Comparison of ENCODE assay signal across 20 mouse cellular contexts in genomic region chr4:54116310-54116709, GRCm38 (mm10).
A peak's percentile ranks its signal among the peaks of the same experiment; 100 is the strongest.
DNase-seq lines count a peak whose midpoint lies in the region; ATAC-seq lines count a peak whose summit lies in the region.
"Had no signal": no experiment of that assay in that cellular context is flagged by ENCODE, and none has a peak within 500 bp of the region (broad histone marks: within the 10 kb centered on the region; RNA-seq: fewer than 3 reads in every experiment).

No protein-coding gene starts in this region.

- peak; percentile 58; the same call in 1 of the 2 replicates for ATAC-seq in limb, embryonic 15.5 days (ENCODE audit: insufficient number of reproducible peaks, low FRiP score, low TSS enrichment, low read depth)
- ATAC-seq in hindbrain, embryonic 16.5 days, result no peak
- ATAC-seq: forebrain, embryonic 16.5 days; inflammation-experienced regulatory T-cells, adult 6 months had no signal

- H3K9me3 ChIP-seq in embryonic facial prominence, embryonic 10.5 days, result no peaks in the 10 kb centered on the region
- H3K9me3 ChIP-seq in limb, embryonic 15.5 days, result no peaks in the 10 kb centered on the region
- H3K9me3 ChIP-seq in hindbrain, embryonic 16.5 days (ENCODE audit: control insufficient read depth, low read length), result no peaks in the 10 kb centered on the region
- H3K9me3 ChIP-seq: forebrain, embryonic 12.5 days; heart, embryonic 15.5 days; hindbrain, embryonic 10.5 days; hindbrain, embryonic 15.5 days had no signal

- no peak overlapping the region for H3K4me2 ChIP-seq in limb, embryonic 15.5 days
- no peak overlapping the region for H3K4me2 ChIP-seq in hindbrain, embryonic 16.5 days (ENCODE audit: low read length)
- H3K4me2 ChIP-seq: forebrain, embryonic 12.5 days; heart, embryonic 11.5 days; heart, embryonic 15.5 days; hindbrain, embryonic 15.5 days had no signal

- H3K4me3 ChIP-seq in embryonic facial prominence, embryonic 10.5 days, result no peak overlapping the region
- H3K4me3 ChIP-seq in limb, embryonic 15.5 days, result no peak overlapping the region
- no peak overlapping the region for H3K4me3 ChIP-seq in hindbrain, embryonic 16.5 days (ENCODE audit: low read length)
- H3K4me3 ChIP-seq: forebrain, embryonic 12.5 days; heart, adult 2 months; heart, embryonic 15.5 days; hindbrain, embryonic 10.5 days; hindbrain, embryonic 15.5 days had no signal

- H3K27me3 ChIP-seq in embryonic facial prominence, embryonic 10.5 days (replicated peaks; ENCODE audit: low read depth, poor library complexity, severe bottlenecking), result no peaks in the 10 kb centered on the region
- H3K27me3 ChIP-seq in limb, embryonic 15.5 days, result no peaks in the 10 kb centered on the region
- no peaks in the 10 kb centered on the region for H3K27me3 ChIP-seq in hindbrain, embryonic 16.5 days (replicated peaks; ENCODE audit: control insufficient read depth, insufficient read depth, low read length)
- H3K27me3 ChIP-seq: forebrain, embryonic 12.5 days; heart, embryonic 15.5 days; hindbrain, embryonic 15.5 days had no signal

- H3K27ac ChIP-seq in embryonic facial prominence, embryonic 10.5 days (replicated peaks), result 0 out of 2 replicates have a peak overlapping the region, but pooled peaks have one; percentile 24
- peak overlapping the region; percentile 78 for H3K27ac ChIP-seq in limb, embryonic 15.5 days
- no peak overlapping the region for H3K27ac ChIP-seq in hindbrain, embryonic 16.5 days (ENCODE audit: low read depth, low read length)
- H3K27ac ChIP-seq: forebrain, embryonic 12.5 days; heart, adult 2 months; heart, embryonic 15.5 days; hindbrain, embryonic 10.5 days; hindbrain, embryonic 15.5 days had no signal

- WGBS in embryonic facial prominence, embryonic 10.5 days, result 84% methylated on average over 2 of the region's 2 CpGs
- 45% methylated on average over 2 of the region's 2 CpGs for WGBS in limb, embryonic 15.5 days
- 83% methylated on average over 2 of the region's 2 CpGs for WGBS in hindbrain, embryonic 16.5 days

- peak; percentile 12 for DNase-seq in gastrocnemius, postnatal 25 days
- no peak for DNase-seq in gastrocnemius, postnatal 10 days
- DNase-seq in lung, postnatal 36 days, result peak; percentile 3
- no peak for DNase-seq in lung, postnatal 10 days
- no peak for DNase-seq in embryonic facial prominence, embryonic 10.5 days (ENCODE audit: low spot score)
- DNase-seq in spleen, adult 12 weeks (ENCODE audit: low spot score), result no peak
- DNase-seq: adrenal gland, postnatal 14 days; cerebellum, adult 11-12 months; cerebellum, adult 9-11 months; cerebellum, postnatal 36 days; heart, adult 2 months had no signal

- H3K36me3 ChIP-seq in embryonic facial prominence, embryonic 10.5 days (replicated peaks), result no peaks in the 10 kb centered on the region
- no peaks in the 10 kb centered on the region for H3K36me3 ChIP-seq in limb, embryonic 15.5 days
- H3K36me3 ChIP-seq in hindbrain, embryonic 16.5 days (ENCODE audit: control insufficient read depth, insufficient read depth, low read length), result no peaks in the 10 kb centered on the region
- H3K36me3 ChIP-seq: forebrain, embryonic 12.5 days; heart, embryonic 15.5 days; hindbrain, embryonic 10.5 days; hindbrain, embryonic 15.5 days had no signal

- H3K4me1 ChIP-seq in embryonic facial prominence, embryonic 10.5 days, result peaks cover 7% of the 10 kb centered on the region
- H3K4me1 ChIP-seq in limb, embryonic 15.5 days, result peaks cover 9% of the 10 kb centered on the region
- no peaks in the 10 kb centered on the region; the same call in 1 of the 2 replicates for H3K4me1 ChIP-seq in hindbrain, embryonic 16.5 days (ENCODE audit: control insufficient read depth, insufficient read depth, low read depth, low read length)
- H3K4me1 ChIP-seq: heart, embryonic 15.5 days; hindbrain, embryonic 15.5 days had no signal

- H3K9ac ChIP-seq in limb, embryonic 15.5 days, result no peak overlapping the region
- no peak overlapping the region for H3K9ac ChIP-seq in hindbrain, embryonic 16.5 days (ENCODE audit: low read depth, low read length)
- H3K9ac ChIP-seq: forebrain, embryonic 12.5 days; heart, embryonic 15.5 days; hindbrain, embryonic 15.5 days had no signal

Comparison
In these comparisons a context has a peak if more than half of its experiments do, and no peak if none do; other contexts are left out.
1. DNase-seq: peak in gastrocnemius, postnatal 25 days (single experiment) and lung, postnatal 36 days (single experiment); none in gastrocnemius, postnatal 10 days (single experiment), lung, postnatal 10 days (single experiment), embryonic facial prominence, embryonic 10.5 days (single experiment) and spleen, adult 12 weeks (single experiment).